Mouse (Mus musculus): ENCODE data around the gene Gm33543. TPM values are rescaled to one million over a fixed set of nuclear protein-coding genes. Genes with fewer than 3 reads are reported as not detected.

Gm33543 gene
- not detected in 2 replicates for polyA plus RNA-seq (2014; fragmentation: Nextera tagmentation; extraction: Ambion mirVana)

GRCm38 (mm10) chr10:95842789-95843637, at the start of gene Gm33543:
TSS of gene Gm33543 (minus strand) at chr10:95842930.
- 86% methylated on average over 9 of the region's 9 CpGs for WGBS
- Histone ChIP-seq H3K9me3 (replicated peaks; ENCODE audit: control insufficient read depth, low read length) (no peaks in the 10 kb centered on the region), H3K27ac (ENCODE audit: low read depth, low read length) (no peak within 1 kb of the TSS), H3K4me1 (ENCODE audit: control insufficient read depth, insufficient read depth, low read length) (no peaks in the 10 kb centered on the region), H3K27me3 (replicated peaks; ENCODE audit: control insufficient read depth, insufficient read depth, low read length) (no peaks in the 10 kb centered on the region), H3K4me3 (ENCODE audit: low read depth, low read length) (no peak within 1 kb of the TSS), H3K4me2 (ENCODE audit: low read length) (no peak within 1 kb of the TSS), H3K36me3 (ENCODE audit: control insufficient read depth, insufficient read depth, low read length) (no peaks in the 10 kb centered on the region), H3K9ac (ENCODE audit: low read length) (no peak within 1 kb of the TSS)
- no peak for DNase-seq (ENCODE audit: low spot score)
- no peak for ATAC-seq

DNA sequence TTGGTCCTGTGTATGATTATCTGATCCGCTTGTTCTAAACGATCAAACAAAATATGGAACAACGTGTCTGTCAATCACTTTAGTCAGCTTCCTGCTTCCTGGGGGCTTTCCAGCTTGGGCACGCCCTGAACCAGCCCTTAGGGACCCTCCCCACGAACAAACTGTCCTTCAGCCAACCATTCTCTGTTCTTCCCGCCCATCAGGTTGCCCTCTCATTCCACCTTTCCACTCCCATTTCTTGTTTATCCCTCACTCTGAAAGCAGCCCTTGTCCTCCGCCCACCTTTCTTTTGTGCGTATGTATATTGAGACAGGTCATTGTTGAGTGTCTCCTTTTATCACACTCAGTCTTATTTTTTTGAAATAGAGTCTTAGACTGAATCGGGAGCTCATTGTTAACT, 49.4 kb upstream of the Gm33543 start:
- Histone ChIP-seq H3K27ac (ENCODE audit: low read depth, low read length) (no peak overlapping the region), H3K9ac (ENCODE audit: low read length) (no peak overlapping the region), H3K9me3 (replicated peaks; ENCODE audit: control insufficient read depth, low read length) (no peaks in the 10 kb centered on the region), H3K4me2 (ENCODE audit: low read length) (no peak overlapping the region), H3K36me3 (ENCODE audit: control insufficient read depth, insufficient read depth, low read length) (no peaks in the 10 kb centered on the region), H3K4me1 (ENCODE audit: control insufficient read depth, insufficient read depth, low read length) (no peaks in the 10 kb centered on the region), H3K4me3 (ENCODE audit: low read depth, low read length) (no peak overlapping the region), H3K27me3 (replicated peaks; ENCODE audit: control insufficient read depth, insufficient read depth, low read length) (no peaks in the 10 kb centered on the region)
- 76% methylated on average over 9 of the region's 9 CpGs for WGBS
- no peak for ATAC-seq
- no peak for DNase-seq (ENCODE audit: low spot score)

DNA sequence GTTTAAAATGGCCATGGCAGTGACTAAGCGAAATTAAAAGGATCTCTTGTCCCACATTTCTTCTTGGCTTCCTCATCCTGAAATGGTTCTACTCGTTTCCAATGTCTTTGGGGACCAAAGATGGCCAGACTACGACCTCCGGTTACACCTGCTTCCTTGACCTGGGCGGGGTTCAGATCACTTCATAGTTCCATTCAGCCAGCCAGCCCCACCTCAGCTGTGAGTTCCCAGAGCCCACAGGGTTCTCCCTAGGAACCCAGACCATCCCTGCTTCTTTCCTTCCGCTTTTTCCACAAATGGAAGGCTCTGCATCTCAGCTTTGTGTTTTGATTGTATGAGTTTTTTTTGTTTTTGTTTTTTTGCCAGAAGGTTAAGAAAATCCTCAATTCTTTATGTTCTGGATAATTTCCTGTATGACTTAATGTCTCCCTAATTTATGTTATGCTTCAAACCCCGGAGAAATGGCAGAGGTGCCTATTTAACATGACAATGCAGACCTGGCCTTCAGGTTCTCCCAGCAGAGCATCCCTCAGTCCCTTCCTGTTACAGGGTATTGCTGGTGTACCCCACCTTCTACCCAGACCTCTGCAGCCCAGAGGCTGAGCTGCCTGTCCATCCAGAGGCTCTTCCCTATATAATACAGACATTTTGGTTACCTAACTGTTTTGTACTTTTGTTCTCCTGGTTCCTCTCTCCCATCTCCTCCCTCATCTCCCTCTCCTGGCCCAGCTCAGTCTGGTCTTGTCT, 48.7 kb upstream of the Gm33543 start:
- no peaks in the 10 kb centered on the region for H3K9me3 ChIP-seq (replicated peaks; ENCODE audit: control insufficient read depth, low read length)
- no peak overlapping the region for H3K4me2 ChIP-seq (ENCODE audit: low read length)
- H3K27ac ChIP-seq (ENCODE audit: low read depth, low read length) = no peak overlapping the region
- no peak overlapping the region for H3K9ac ChIP-seq (ENCODE audit: low read length)
- no peaks in the 10 kb centered on the region for H3K36me3 ChIP-seq (ENCODE audit: control insufficient read depth, insufficient read depth, low read length)
- DNase-seq (ENCODE audit: low spot score) = no peak
- H3K4me3 ChIP-seq (ENCODE audit: low read depth, low read length) = no peak overlapping the region
- H3K4me1 ChIP-seq (ENCODE audit: control insufficient read depth, insufficient read depth, low read length) = no peaks in the 10 kb centered on the region
- WGBS = 77% methylated on average over 7 of the region's 7 CpGs
- no peaks in the 10 kb centered on the region for H3K27me3 ChIP-seq (replicated peaks; ENCODE audit: control insufficient read depth, insufficient read depth, low read length)
- no peak for ATAC-seq

- WGBS = 85% methylated on average over 7 of the region's 7 CpGs
- no peak overlapping the region for H3K9ac ChIP-seq (ENCODE audit: low read length)
- H3K4me3 ChIP-seq (ENCODE audit: low read depth, low read length) = no peak overlapping the region
- ATAC-seq (no peak), DNase-seq (ENCODE audit: low spot score) (no peak)
- H3K9me3 ChIP-seq (replicated peaks; ENCODE audit: control insufficient read depth, low read length) = no peaks in the 10 kb centered on the region
- H3K36me3 ChIP-seq (ENCODE audit: control insufficient read depth, insufficient read depth, low read length) = no peaks in the 10 kb centered on the region
- no peaks in the 10 kb centered on the region for H3K27me3 ChIP-seq (replicated peaks; ENCODE audit: control insufficient read depth, insufficient read depth, low read length)
- H3K4me2 ChIP-seq (ENCODE audit: low read length) = no peak overlapping the region
- H3K4me1 ChIP-seq (ENCODE audit: control insufficient read depth, insufficient read depth, low read length) = no peaks in the 10 kb centered on the region
- H3K27ac ChIP-seq (ENCODE audit: low read depth, low read length) = no peak overlapping the region
Observed at GRCm38 (mm10) chr10:95883761-95884517, 41.2 kb upstream of the Gm33543 start.

GRCm38 (mm10) chr10:95882036-95882435, 39.3 kb upstream of the Gm33543 start:
- ATAC-seq = no peak
- no peaks in the 10 kb centered on the region for H3K36me3 ChIP-seq (ENCODE audit: control insufficient read depth, insufficient read depth, low read length)
- H3K4me2 ChIP-seq (ENCODE audit: low read length) = no peak overlapping the region
- H3K27ac ChIP-seq (ENCODE audit: low read depth, low read length) = no peak overlapping the region
- no peak overlapping the region for H3K9ac ChIP-seq (ENCODE audit: low read length)
- no peaks in the 10 kb centered on the region for H3K27me3 ChIP-seq (replicated peaks; ENCODE audit: control insufficient read depth, insufficient read depth, low read length)
- no peaks in the 10 kb centered on the region for H3K9me3 ChIP-seq (replicated peaks; ENCODE audit: control insufficient read depth, low read length)
- DNase-seq (ENCODE audit: low spot score) = no peak
- H3K4me3 ChIP-seq (ENCODE audit: low read depth, low read length) = no peak overlapping the region
- 65% methylated on average over 9 of the region's 9 CpGs for WGBS
- H3K4me1 ChIP-seq (ENCODE audit: control insufficient read depth, insufficient read depth, low read length) = no peaks in the 10 kb centered on the region

DNA sequence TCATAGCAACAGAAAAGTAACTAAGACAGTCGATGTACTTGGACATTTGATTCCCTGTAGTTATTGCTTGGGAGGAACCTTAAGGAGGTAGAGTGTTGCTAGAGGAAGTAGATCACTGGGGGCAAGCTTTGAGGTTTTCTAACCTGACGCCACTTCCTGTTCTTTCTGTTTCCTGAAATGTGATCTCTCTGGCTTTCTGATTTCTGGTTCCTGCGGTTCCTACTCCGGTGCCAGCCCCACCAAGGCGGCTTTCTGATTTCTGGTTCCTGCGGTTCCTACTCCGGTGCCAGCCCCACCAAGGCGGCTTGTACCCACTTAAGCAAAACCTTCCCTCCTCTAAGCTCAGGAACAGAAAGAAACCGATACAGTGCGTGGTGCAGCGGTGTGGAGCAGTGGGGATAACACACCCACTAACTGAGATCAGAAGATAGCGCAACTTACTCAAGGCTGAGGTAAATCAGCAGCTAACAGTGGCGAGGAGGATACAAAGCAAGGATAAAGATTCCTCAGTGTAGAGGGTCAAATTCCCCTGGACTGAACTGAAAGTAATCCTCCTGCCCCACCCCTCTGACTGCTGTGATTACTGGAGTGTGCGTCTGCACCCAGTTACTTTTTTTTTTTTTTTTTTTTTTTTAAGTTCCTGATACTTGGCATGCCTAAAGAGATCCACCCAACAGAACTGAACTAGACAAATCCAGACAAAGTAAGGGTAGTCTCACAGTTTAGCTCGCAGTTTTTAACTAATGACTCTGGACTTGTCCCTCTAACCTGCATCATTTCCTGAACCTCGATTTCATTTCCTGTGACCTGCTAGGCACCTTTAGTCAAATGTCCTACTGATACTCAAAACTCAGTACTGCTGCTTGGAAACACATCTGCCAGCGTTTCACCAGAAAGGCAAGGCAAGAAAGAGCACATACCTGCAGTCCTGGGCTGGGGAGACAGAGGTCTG, 37.5 kb upstream of the Gm33543 start:
- no peak overlapping the region for H3K27ac ChIP-seq (ENCODE audit: low read depth, low read length)
- WGBS = 85% methylated on average over 17 of the region's 17 CpGs
- H3K4me2 ChIP-seq (ENCODE audit: low read length) = no peak overlapping the region
- H3K9me3 ChIP-seq (replicated peaks; ENCODE audit: control insufficient read depth, low read length) = no peaks in the 10 kb centered on the region
- no peaks in the 10 kb centered on the region for H3K27me3 ChIP-seq (replicated peaks; ENCODE audit: control insufficient read depth, insufficient read depth, low read length)
- DNase-seq (ENCODE audit: low spot score) (no peak), ATAC-seq (no peak)
- no peak overlapping the region for H3K4me3 ChIP-seq (ENCODE audit: low read depth, low read length)
- no peak overlapping the region for H3K9ac ChIP-seq (ENCODE audit: low read length)
- no peaks in the 10 kb centered on the region for H3K36me3 ChIP-seq (ENCODE audit: control insufficient read depth, insufficient read depth, low read length)
- H3K4me1 ChIP-seq (ENCODE audit: control insufficient read depth, insufficient read depth, low read length) = no peaks in the 10 kb centered on the region

- Histone ChIP-seq H3K27me3 (replicated peaks; ENCODE audit: control insufficient read depth, insufficient read depth, low read length) (no peaks in the 10 kb centered on the region), H3K4me3 (ENCODE audit: low read depth, low read length) (no peak overlapping the region), H3K4me1 (ENCODE audit: control insufficient read depth, insufficient read depth, low read length) (no peaks in the 10 kb centered on the region), H3K4me2 (ENCODE audit: low read length) (no peak overlapping the region), H3K9me3 (replicated peaks; ENCODE audit: control insufficient read depth, low read length) (no peaks in the 10 kb centered on the region), H3K9ac (ENCODE audit: low read length) (no peak overlapping the region), H3K27ac (ENCODE audit: low read depth, low read length) (no peak overlapping the region), H3K36me3 (ENCODE audit: control insufficient read depth, insufficient read depth, low read length) (no peaks in the 10 kb centered on the region)
- WGBS = 94% methylated on average over 2 of the region's 2 CpGs
- DNase-seq (ENCODE audit: low spot score) (no peak), ATAC-seq (no peak)
Observed at GRCm38 (mm10) chr10:95870782-95871181, 28.1 kb upstream of the Gm33543 start.

- WGBS = 46% methylated on average over 6 of the region's 6 CpGs
- DNase-seq (ENCODE audit: low spot score) = peak; percentile 24
- no peaks in the 10 kb centered on the region for H3K27me3 ChIP-seq (replicated peaks; ENCODE audit: control insufficient read depth, insufficient read depth, low read length)
Observed at GRCm38 (mm10) chr10:95868348-95868747, 25.6 kb upstream of the Gm33543 start.

More at GRCm38 (mm10) chr10:95868348-95868747, 25.6 kb upstream of the Gm33543 start:
- Histone ChIP-seq H3K9ac (ENCODE audit: low read length) (no peak overlapping the region), H3K9me3 (replicated peaks; ENCODE audit: control insufficient read depth, low read length) (no peaks in the 10 kb centered on the region), H3K27ac (ENCODE audit: low read depth, low read length) (no peak overlapping the region), H3K4me2 (ENCODE audit: low read length) (no peak overlapping the region), H3K36me3 (ENCODE audit: control insufficient read depth, insufficient read depth, low read length) (no peaks in the 10 kb centered on the region), H3K4me3 (ENCODE audit: low read depth, low read length) (no peak overlapping the region), H3K4me1 (ENCODE audit: control insufficient read depth, insufficient read depth, low read length) (no peaks in the 10 kb centered on the region)
- no peak for ATAC-seq

Measured in forebrain, embryonic 14.5 days (tissue).